Mouse (Mus musculus) spleen, postnatal 10 days (tissue): ENCODE measurements around the gene 1110032A03Rik.

Source experiments
- DNase-seq, 2 experiments: peaks; one replicate each; pipeline ENCODE4 v3.0.0; 2021 to 2022; ENCODE audit warnings: low spot score in 2 of 2

The 1110032A03Rik gene

DNA sequence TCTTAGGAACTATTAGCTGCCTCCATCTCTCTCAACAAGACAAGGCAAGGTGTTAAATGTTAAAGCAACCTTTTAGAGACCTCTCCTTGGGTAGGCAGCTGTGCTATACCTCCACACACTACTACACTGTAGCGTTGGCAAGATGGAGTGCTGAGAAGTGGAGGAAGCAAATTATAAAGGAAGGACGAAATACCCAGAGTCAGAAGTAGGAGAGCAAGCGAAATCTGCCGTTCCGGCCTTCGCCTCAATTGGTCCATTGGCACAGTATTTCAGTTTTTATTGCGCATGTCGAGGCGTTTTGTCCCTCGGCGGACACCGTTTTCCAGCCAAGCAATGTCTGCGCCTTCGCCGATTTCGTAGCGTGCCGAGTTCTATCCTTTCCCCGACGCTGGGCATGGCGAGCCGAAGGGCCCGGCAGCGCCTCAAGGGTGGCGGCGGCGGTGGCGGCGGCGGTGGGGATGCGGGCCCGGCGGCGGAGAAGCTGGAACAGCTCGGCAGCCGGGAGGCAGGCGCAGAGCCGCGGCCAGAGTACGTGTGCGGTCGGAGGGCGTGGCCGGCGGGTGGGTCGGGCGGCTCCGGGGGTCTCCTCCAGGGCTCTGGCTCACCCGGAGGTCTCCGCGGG is at the start of gene 1110032A03Rik, which contains the start of gene Alg9:
TSS of gene 1110032A03Rik (minus strand) at position 530 of the 622 bp plus-strand sequence.
TSS of gene Alg9 (plus strand) at position 29 of the 622 bp plus-strand sequence.
- peak; percentile 94 to 96 for DNase-seq

DNA sequence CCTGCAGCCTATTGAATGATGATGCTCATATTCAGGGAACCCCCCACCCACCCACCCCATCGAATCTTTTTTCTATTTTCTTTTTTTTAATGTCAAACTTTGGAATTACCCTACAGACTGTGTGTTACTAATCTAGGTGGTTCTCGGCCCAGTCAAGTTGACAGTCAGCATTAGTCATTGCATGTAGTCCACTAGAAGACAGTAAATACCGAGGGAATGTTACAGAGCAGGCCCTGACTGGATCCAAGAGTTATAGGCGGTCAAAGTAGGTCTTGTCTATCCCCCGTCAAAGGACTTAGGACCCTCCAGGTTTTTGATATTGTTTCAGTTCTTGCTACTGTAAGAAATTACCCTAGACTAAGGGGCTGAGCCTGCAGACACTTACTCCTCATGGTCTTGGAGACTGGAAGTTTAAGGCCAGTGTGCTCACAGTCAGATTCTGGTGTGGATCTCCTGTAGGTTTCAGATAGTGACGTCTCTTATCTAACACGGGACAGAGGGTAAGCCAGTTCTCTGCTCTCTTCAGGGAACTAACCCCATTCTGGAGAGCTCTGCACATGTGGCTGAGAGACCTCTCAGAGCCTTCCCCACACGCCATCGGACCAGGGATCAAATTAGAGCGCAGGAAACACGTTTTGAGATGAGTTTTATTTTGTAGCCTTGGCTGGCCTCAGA is 48.6 kb upstream of the 1110032A03Rik start:
- DNase-seq, result peak in 1 of 2 experiments; percentile 40

DNA sequence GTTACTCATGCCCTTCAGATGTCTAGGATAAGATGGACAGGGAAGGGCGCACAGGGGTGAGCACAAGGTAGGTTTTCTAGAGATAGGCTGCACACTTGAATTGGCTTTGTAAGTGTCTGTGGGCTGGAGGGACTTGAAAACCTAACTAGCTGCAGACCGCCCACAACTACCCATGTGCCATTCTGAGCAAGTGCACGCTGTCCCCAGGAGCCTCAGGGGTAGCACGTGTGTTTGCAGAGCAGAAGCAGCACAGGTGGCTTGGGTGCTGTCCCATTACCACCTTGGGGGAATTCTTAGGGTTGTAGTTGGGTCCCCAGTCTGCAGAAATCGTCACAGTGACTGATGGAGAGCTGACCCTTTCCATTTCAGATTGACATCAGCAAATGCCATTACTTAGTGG is 46.9 kb upstream of the 1110032A03Rik start:
- no peak for DNase-seq

DNA sequence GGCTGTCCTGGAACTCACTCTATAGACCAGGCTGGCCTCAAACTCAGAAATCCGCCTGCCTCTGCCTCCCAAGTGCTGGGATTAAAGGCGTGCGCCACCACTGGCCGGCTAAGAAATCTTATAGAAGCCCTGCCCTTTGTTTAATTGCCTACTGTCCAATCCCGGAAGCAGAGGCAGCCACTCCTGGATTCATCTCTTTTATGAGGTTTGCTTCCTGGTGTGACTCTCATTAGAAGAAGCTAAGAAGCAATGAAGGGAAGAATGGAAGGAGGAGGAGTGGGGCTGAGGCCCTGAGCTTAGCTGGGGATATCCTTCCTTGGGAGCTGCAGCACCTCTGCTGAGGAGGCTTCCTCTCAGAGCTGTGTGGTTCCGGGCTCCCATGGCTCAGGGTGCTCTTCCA is 46.3 kb upstream of the 1110032A03Rik start:
- DNase-seq, result no peak

DNA sequence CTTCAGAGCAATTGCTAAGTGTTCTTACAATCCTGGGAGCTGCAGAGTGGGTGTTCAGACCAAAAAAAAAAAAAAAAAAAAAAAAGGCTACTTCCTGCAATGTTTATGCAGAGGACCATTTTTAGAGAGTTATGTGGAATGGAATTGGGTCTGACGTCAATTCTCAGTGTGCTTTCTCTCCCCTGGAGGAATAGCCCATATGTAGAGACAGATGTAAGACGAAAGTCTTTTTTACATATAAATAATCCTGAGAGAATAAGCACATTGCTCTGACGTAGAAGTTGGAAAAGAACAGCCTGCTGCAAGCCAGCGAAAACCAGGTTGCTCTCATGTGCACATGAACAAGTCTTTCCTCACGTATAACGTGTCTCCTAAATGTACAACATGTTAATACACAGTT is 44.4 kb upstream of the 1110032A03Rik start:
- DNase-seq, result no peak

DNA sequence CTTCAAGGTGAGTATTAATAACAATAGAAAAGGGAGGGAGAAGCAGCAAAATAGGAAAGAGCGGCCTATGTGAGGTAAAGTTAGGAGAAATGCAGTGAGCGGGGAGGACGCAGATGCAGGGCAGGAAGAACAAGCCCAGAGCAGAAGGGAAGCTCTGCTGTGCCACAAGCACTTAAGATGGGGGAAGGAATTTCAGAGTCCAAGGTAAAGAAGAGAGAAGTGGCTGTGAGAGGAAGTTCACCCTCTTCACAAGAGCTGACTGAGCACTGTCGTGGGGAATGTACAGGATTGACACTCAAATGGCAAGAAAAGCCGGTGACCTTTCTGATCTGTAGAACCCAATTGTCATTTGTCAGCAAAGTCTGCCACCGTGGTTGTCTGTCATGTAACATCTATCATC is 42.7 kb upstream of the 1110032A03Rik start:
- DNase-seq, result no peak

DNA sequence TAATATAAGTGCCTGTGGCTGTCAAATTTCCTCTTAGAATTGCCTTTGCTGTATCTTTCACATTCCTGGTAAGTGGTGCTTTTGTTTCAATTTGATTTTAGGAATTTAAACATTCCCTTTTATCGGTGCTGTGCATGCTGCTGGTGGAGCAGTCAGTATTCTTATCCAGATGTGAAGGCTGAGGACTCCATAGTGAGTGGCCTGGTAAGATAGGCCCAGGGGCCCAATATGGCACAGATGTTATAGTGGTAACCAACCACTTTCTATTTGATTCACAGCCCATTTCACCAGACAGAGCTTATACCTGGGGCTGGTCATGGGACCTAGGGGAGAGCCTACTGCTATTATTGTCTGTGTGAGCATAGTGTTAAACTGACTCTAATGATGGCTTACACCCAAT is 41.2 kb upstream of the 1110032A03Rik start:
- no peak for DNase-seq

DNA sequence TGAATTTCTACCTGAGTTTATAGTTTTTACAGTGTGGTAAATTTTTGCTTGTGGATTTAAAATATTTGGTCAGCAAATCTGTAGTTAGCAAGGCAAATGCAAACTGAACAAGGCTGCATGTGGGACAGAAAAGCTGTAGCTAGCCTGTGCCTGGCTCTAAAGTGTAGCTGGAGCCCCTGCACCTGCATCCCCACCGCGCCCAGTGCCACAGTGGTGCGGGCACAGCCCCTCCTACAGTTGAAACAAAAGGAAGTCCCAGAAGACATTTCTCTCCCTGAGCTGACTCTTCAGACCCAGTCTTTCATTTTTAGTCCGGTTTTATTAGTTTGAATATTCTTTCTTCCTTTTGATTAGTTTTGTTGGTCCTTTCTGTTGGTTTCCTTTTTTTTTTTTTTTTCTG is 40.3 kb upstream of the 1110032A03Rik start:
- no peak for DNase-seq

DNA sequence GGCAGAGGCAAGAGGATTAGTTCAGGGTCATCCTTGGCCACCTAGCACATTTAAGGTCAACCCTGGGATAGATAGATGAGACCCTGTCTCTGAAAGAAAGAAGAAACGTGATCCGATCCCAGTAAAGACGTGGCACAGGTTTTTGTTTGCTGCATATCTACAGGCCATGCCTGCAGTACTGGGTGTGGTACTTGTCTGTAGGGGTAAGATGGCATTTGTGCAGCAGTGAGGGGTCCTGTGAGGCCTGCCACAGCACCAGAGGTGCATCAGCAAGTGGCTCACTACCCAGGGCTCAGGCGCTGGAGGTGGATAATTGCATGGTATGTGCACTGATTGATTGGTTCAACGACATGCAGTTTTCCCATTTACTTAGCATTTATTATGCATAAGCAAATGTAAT is 38.5 kb upstream of the 1110032A03Rik start:
- no peak for DNase-seq

DNA sequence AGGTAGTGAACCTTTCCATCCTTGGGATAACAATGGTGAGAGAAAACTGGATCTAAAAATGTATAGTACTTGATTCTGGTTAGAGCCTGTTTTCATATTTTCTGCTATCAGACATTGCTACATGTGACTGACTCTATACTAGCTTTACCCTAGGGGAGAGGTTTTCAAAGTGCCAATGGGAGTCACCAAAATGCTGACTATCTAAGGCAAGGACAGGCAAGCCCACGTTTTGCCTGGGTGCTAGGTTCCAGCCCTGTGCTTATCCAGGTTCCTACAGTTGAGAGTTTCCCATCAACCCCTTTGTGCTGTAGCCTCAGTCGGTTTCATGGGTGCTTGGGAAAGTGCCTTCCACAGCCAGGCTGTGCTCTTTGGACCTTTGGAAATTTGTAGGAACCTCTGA is 36.4 kb upstream of the 1110032A03Rik start:
- no peak for DNase-seq

DNA sequence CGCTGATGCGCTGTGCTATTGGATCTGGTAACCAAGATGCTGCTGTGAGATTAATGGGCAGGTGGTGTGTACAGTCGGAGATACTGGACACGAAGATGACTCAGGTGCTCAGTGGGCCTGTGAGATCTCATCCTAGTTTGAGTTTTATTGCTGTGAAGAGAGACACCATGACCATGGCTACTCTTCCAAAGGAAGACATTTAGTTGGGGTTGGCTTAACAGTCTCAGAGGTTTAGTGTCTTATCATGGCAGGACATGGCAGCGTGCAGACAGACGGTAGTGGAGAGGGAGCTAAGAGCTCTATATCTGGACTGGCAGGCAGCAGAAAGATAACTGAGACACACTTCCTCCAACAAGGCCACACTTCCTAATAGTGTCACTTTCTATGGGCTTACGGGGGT is 35.9 kb upstream of the 1110032A03Rik start:
- DNase-seq, result peak in 1 of 2 experiments; percentile 50

DNA sequence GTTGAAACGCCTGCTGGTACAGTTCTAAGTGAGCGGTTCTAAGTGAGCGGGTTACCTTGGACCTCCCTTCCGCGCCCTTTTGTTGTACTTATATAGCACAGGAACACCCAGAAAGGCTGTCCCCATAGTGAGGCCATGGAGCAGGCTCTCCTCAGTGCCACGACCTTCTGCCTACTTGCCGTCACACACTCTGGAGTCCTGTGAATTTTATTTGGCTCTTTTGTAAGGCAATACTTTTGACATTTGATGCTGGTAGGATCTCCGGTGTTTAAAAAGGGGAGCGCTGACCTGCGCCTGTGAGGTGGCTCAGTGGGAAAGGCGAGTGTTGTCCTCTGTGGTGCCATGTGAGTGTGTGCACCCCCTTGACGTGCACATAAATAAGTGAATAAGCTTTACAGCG is 33.8 kb upstream of the 1110032A03Rik start:
- DNase-seq, result no peak

DNA sequence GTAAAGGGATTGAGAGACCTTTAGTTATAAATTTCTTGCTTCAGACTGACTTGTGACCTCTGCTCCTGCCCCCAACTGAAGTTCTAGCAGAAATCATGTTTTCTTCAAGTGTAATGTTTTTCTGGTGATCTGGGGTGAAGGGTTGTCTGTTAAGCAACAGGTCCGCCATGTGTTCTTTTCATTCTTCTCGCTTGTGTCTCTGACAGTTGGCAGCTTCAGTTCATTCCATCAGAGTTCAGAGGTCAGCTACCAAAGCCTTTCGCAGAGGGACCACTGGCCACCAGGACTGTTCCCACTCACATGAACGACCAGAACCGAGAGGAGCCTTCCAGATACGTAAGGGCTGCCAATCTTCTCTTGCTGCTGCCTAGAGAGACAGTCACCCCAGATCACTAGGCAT is 33.2 kb upstream of the 1110032A03Rik start:
- no peak for DNase-seq

DNA sequence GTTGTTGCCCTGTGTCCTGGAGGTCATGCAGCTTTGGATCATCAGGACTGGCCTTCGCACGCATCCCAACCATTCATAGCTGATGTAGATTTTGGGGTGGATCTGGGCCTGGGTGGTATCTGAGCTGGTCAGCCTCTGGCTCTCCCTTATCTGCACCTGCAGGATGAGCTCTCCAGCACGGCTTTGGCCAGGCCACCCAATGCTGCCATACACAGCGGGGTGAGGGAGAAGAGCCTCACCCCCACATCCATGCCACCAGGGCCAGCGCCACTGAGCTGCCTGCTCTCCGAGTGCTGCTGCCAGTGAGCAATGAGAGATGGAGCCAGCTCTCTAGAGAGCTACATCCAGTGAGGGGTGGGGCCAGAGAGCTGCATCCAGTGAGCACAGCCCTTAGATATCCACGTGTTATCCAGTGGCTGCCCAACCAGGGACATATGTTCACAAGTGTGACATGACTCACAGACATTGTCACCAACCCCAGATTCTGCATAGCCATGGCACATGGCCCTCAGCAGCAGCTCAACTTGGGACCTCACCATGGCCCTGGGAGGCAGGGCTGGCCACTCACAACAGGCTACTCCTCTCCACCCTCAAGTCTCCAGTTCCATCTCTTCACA is 27.8 kb upstream of the 1110032A03Rik start:
- DNase-seq, result peak; percentile 60 to 76

DNA sequence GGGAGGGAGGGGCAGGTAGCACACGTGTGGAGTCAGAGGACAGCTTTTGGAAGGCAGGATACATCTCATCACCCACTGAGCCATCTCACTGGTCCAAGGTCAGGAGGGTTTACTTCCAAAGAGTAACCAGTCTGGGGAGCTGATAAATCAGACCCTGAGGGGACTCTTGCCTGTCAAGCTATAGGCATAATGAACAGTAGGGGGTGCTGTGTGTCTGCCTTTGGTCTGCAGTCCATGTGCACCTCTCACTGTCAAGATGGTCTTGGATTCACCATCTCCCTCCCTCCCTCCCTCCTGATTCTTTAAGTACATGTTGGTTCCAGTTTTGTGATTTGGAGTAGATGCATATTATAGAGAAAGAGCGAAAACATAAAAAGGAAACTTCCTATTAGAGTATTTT is 25.7 kb upstream of the 1110032A03Rik start:
- DNase-seq, result peak in 1 of 2 experiments; percentile 79

DNA sequence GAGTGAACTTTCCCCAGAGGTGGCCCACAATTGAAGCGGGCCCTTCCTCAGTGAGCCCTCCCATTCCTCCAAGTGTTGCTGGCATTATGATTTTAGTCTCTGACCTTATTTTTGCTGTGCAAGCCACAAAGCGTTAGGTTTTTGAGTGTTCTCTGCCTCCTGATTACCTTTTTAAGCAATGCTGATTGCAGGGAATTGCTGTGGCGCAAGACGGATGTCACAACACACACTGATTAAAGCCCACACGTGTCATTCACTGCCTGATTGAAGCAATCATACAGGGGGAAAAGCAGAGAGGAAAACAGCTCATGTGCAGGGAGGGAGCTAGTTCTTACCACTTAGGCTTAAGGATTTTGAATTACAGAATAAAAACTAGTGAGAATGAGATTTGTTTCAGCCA is 23.0 kb upstream of the 1110032A03Rik start:
- no peak for DNase-seq

DNA sequence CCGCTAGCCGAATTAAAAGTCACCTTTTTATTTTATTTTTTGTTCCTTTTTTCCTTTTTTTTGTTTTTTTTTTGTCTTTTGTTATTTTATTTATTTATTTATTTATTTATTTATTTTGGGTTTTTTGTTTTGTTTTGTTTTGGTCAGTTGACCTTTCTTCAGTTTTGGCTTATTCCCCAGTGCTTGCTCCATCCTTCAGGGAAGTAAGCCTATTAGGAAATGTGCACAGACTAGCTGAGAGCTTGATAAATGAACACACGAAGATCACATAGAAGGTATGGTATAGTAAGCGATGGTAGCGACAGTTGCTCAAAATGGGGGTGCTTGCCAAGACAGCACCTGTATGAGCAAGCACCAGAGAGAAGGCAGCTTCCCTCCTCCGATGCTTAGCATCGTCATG is 22.3 kb upstream of the 1110032A03Rik start:
- DNase-seq, result no peak

DNA sequence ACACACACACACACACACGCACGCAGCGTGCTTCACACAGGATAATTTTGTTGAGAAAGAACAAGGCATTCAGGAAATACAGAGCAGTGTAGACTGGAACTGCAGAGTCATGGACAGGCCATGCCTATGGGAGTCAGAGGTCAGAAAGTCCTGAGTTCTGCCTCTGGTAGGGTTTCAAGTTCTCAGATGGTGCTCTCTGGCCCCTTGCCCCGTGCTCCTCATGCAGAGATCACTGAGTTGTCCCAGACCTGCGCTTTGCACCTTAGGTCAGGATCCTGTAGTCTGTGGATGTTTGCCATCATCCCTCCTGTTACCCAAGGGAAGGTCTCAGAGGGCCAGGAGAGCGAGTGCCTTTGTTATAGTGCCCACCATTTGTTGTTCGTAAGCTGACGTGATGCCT is 21.5 kb upstream of the 1110032A03Rik start:
- DNase-seq, result no peak

DNA sequence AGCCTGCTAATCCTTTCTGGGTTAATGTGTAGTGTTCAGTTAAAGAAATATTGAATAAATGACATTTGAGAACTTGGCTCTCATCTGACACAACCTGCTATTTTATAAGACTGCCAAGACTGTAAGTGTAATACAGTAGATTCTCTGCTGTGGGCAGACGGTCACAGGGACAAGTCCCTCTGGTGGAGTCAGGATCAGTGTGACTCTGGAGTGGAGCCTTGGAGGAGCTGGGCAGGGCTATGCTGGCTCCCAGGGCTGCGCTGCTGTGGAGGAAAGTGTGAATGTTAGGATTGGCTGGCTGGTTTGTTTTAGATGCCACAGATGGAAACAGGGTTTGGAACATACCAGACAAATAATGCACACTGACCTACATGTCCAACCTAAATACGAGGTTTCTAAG is 19.9 kb upstream of the 1110032A03Rik start:
- DNase-seq, result no peak

DNA sequence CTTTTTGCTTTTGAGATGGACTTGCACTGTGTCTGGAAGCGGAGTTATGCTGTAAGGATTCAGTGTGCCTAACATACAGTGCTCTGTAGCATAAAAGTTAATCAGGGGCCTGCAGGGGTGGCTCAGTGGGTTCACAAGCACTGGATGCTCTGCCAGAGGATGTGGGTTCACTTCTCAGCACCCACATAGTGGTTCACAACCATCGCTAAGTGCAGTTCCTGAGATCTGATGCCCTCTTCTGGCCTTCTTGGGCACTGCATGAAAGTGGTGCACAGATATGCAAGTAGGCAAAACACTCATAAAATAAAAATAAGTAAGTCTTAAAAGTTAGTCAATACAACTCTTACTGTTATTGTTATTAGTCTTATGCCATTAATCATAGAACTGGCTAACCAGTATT is 6.8 kb upstream of the 1110032A03Rik start:
- DNase-seq, result peak; percentile 43 to 75

DNA sequence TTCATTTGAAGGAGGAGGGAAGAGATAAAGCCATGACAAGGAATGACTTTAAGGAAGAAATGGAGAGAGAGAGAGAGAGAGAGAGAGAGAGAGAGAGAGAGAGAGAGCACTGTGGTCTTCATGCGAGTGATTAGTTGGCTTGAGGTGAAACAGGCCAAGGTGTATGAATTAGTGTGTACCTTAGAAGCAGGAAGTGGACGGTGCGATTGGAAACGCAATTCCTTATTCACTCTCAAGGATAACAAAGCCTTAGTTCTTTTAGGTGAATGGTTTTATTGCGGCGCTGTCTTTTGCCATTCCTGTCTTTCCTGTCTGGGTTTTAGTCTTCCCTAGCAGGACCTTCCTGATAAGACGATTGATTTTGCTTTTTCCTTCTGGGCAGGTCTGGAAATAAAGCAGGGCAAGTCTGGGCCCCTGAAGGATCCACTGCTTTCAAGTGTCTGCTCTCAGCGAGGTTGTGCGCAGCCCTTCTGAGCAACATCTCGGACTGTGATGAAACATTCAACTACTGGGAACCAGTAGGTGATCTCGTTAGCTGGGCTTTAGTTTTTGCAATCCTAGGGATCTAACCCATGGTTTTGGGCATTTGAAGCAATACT is 941 bp upstream of the 1110032A03Rik start:
- DNase-seq, result no peak

DNA sequence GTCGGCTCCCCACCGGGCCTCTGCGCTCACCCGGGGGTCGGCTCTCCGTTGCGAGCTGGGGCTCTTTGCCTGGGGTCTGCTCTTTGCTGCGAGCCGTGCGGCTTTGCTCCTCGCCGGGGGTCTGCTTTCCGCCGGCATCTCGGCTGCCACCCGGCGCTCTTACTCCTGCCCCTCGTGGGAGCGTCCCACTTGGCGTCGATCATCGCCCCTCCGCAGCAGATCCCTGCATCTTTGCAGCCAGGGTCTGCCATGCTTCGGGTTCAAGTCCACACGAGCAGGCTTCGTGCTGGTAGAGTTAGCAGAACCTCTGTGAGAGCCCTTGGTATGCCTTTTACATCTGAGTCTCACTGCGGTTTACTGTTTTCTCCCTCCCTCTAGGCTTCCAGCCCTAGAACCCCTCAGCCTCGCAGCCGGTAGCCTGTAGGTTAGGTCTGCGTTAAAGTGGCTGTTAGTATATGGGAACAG is 374 bp upstream of the 1110032A03Rik start:
- DNase-seq, result peak in 1 of 2 experiments; percentile 38
